In genomic region chr3:68453719-68454455, GRCm38 (mm10) we compare ENCODE assay signal across 11 mouse cellular contexts.
DNase-seq lines count a peak whose midpoint lies in the region; ATAC-seq and TF ChIP-seq lines count a peak whose summit lies in the region.
"Had no signal": no experiment of that assay in that cellular context is flagged by ENCODE, and none has a peak within 500 bp of the region (broad histone marks: within the 10 kb centered on the region; RNA-seq: fewer than 3 reads in every experiment).

No protein-coding gene starts in this region.

- no peaks in the 10 kb centered on the region for H3K9me3 ChIP-seq in heart, embryonic 13.5 days
- no peaks in the 10 kb centered on the region for H3K9me3 ChIP-seq in embryonic facial prominence, embryonic 12.5 days
- H3K9me3 ChIP-seq: stomach, embryonic 15.5 days had no signal

- TF ChIP-seq POLR2A in heart, adult 2 months (IDR thresholded peaks at IDR 0.05; ENCODE audit: insufficient read depth, low read depth, low read length) = no peak

- no peaks in the 10 kb centered on the region for H3K27me3 ChIP-seq in heart, embryonic 13.5 days (replicated peaks)
- H3K27me3 ChIP-seq in heart, adult 2 months (ENCODE audit: control insufficient read depth, insufficient read depth, low read length) = no peaks in the 10 kb centered on the region
- no peaks in the 10 kb centered on the region for H3K27me3 ChIP-seq in embryonic facial prominence, embryonic 12.5 days
- H3K27me3 ChIP-seq: stomach, embryonic 15.5 days had no signal

- H3K4me3 ChIP-seq in heart, embryonic 13.5 days = no peak overlapping the region
- H3K4me3 ChIP-seq in heart, adult 2 months = no peak overlapping the region
- H3K4me3 ChIP-seq in embryonic facial prominence, embryonic 12.5 days = no peak overlapping the region
- H3K4me3 ChIP-seq: stomach, embryonic 15.5 days had no signal

- ATAC-seq in heart, embryonic 13.5 days (ENCODE audit: extremely low read depth, insufficient number of reproducible peaks, low FRiP score, low TSS enrichment) = no peak
- ATAC-seq in embryonic facial prominence, embryonic 12.5 days (ENCODE audit: insufficient number of reproducible peaks, insufficient read depth, low FRiP score, low TSS enrichment) = no peak
- ATAC-seq in megakaryocyte, adult 5-6 weeks (ENCODE audit: poor library complexity, severe bottlenecking) = no peak

- no peak for DNase-seq in heart, adult 2 months
- peak; percentile 75 for DNase-seq in adipocyte (ENCODE audit: low spot score)
- peak; percentile 62 for DNase-seq in lung, postnatal 10 days
- no peak for DNase-seq in spleen, adult 12 weeks (ENCODE audit: low spot score)
- DNase-seq in T-cell, adult 2 months (ENCODE audit: low spot score) = no peak
- DNase-seq: cerebellum, adult 8-10 months; kidney, adult 11 months had no signal

- WGBS in heart, embryonic 13.5 days = 41% methylated on average over 10 of the region's 10 CpGs
- WGBS in heart, adult 2 months = 54% methylated on average over 10 of the region's 10 CpGs
- WGBS in embryonic facial prominence, embryonic 12.5 days = 21% methylated on average over 10 of the region's 10 CpGs

- no peaks in the 10 kb centered on the region for H3K79me2 ChIP-seq in heart, adult 2 months (replicated peaks; ENCODE audit: control insufficient read depth, insufficient read depth, low read length)

- intact Hi-C loops in heart, adult 2 months (cut with DNase I) = no loop called here

- H3K4me1 ChIP-seq in heart, embryonic 13.5 days = peaks cover 18% of the 10 kb centered on the region
- H3K4me1 ChIP-seq in heart, adult 2 months (ENCODE audit: control insufficient read depth, insufficient read depth, low read length) = no peaks in the 10 kb centered on the region; the same call in 1 of the 2 replicates
- H3K4me1 ChIP-seq in embryonic facial prominence, embryonic 12.5 days = peaks cover 8% of the 10 kb centered on the region; the same call in 1 of the 2 replicates
- H3K4me1 ChIP-seq: stomach, embryonic 15.5 days had no signal

- peak overlapping the region; percentile 56 for H3K4me2 ChIP-seq in heart, embryonic 13.5 days
- peak overlapping the region; percentile 32; the same call in 1 of the 2 replicates for H3K4me2 ChIP-seq in embryonic facial prominence, embryonic 12.5 days (replicated peaks)
- H3K4me2 ChIP-seq: stomach, embryonic 15.5 days had no signal

- no peak overlapping the region for H3K9ac ChIP-seq in heart, embryonic 13.5 days
- H3K9ac ChIP-seq in heart, adult 2 months (ENCODE audit: low read depth, low read length) = no peak overlapping the region
- no peak overlapping the region for H3K9ac ChIP-seq in embryonic facial prominence, embryonic 12.5 days
- H3K9ac ChIP-seq: stomach, embryonic 15.5 days had no signal

- TF ChIP-seq EP300 in heart, adult 2 months (IDR thresholded peaks at IDR 0.05; ENCODE audit: insufficient read depth, low read depth, low read length) = no peak

- H3K27ac ChIP-seq in heart, embryonic 13.5 days (replicated peaks) = peak overlapping the region; percentile 53
- no peak overlapping the region for H3K27ac ChIP-seq in heart, adult 2 months
- H3K27ac ChIP-seq in embryonic facial prominence, embryonic 12.5 days = no peak overlapping the region
- H3K27ac ChIP-seq: stomach, embryonic 15.5 days had no signal

- H3K36me3 ChIP-seq in heart, embryonic 13.5 days = no peaks in the 10 kb centered on the region
- H3K36me3 ChIP-seq in heart, adult 2 months (ENCODE audit: control insufficient read depth, insufficient read depth, low read length) = peaks cover 4% of the 10 kb centered on the region
- H3K36me3 ChIP-seq in embryonic facial prominence, embryonic 12.5 days = no peaks in the 10 kb centered on the region
- H3K36me3 ChIP-seq: stomach, embryonic 15.5 days had no signal

- no peak for TF ChIP-seq CTCF in heart, adult 2 months (IDR thresholded peaks at IDR 0.05)

Comparison
In these comparisons a context has a peak if more than half of its experiments do, and no peak if none do; other contexts are left out.
1. DNase-seq: peak in adipocyte (single experiment) and lung, postnatal 10 days (single experiment); none in heart, adult 2 months (0 of 2), spleen, adult 12 weeks (single experiment) and T-cell, adult 2 months (single experiment).